Mouse (Mus musculus) lung, embryonic 15.5 days (tissue): Measurements from ENCODE around the gene Slc22a4. TPM values are rescaled to one million over a fixed set of nuclear protein-coding genes. Genes with fewer than 3 reads are reported as not detected.
"Not testable (repeated sequence)": the region's sequence is repeated elsewhere in the genome, so short reads cannot be mapped to it uniquely, and the experiment has no call there.

Source experiments
- ATAC-seq: fragments of 200-750 bp; cut with Nextera tagmentation; 2 replicates; pipeline ENCODE4 v1.8.0; 2017; ENCODE audit warnings: moderate number of reproducible peaks, borderline replicate concordance; ENCODE audit not compliant: low FRiP score, low TSS enrichment; ENCODE audit errors: extremely low read depth
- H3K27ac ChIP-seq: fragments of 300-500 bp; sonication (generic); 2 replicates; pipeline ENCODE4 v1.5.1; 2015; ENCODE audit warnings: moderate library complexity, mild to moderate bottlenecking, inconsistent platforms
- H3K27me3 ChIP-seq: fragments of 300-500 bp; sonication (generic); 2 replicates; pipeline ENCODE4 v1.6.1; 2015; ENCODE audit warnings: inconsistent platforms
- H3K36me3 ChIP-seq: fragments of 300-500 bp; sonication (generic); 2 replicates; pipeline ENCODE4 v1.6.1; 2015; ENCODE audit warnings: inconsistent platforms
- H3K4me1 ChIP-seq: fragments of 300-500 bp; sonication (generic); 2 replicates; pipeline ENCODE4 v1.6.1; 2015; ENCODE audit warnings: inconsistent platforms
- H3K4me2 ChIP-seq: fragments of 300-500 bp; sonication (generic); 2 replicates; pipeline ENCODE4 v1.6.1; 2015; ENCODE audit warnings: inconsistent platforms, mild to moderate bottlenecking, moderate library complexity
- H3K4me3 ChIP-seq: fragments of 300-500 bp; sonication (generic); 2 replicates; pipeline ENCODE4 v1.5.1; 2015; ENCODE audit warnings: mild to moderate bottlenecking, inconsistent platforms
- H3K9ac ChIP-seq: fragments of 300-500 bp; sonication (generic); 2 replicates; pipeline ENCODE4 v1.6.1; 2015; ENCODE audit warnings: inconsistent platforms
- H3K9me3 ChIP-seq: fragments of 300-500 bp; sonication (generic); 2 replicates; pipeline ENCODE4 v1.6.1; 2016; ENCODE audit warnings: inconsistent platforms
- WGBS: fragments of 180-500 bp; shearing (Covaris S2); methylation state at CpG from one replicate; pipeline ENCODE4 v1.1.7; 2015; 5-methylcytosine and 5-hydroxymethylcytosine counted together
- polyA plus RNA-seq: library from polyadenylated mRNA; unstranded; fragments of >200 nt; fragmentation: Nextera tagmentation; extraction: Ambion mirVana; gene quantifications from 2 replicates; pipeline ENCODE4 v1.2.1, GENCODE M21; 2015

The Slc22a4 gene
- polyA plus RNA-seq, 1 experiment from 2014 or later = 0.51 TPM

GRCm38 (mm10) chr11:54002761-54003717, 24.9 kb downstream of the Slc22a4 start:
- not testable (repeated sequence) for H3K27me3 ChIP-seq, H3K9ac ChIP-seq, H3K36me3 ChIP-seq, H3K4me3 ChIP-seq, H3K9me3 ChIP-seq, H3K4me1 ChIP-seq, H3K4me2 ChIP-seq, H3K27ac ChIP-seq
- WGBS = 32% methylated on average over 12 of the region's 12 CpGs
- 0 out of 2 replicates have a peak, but pooled peaks have one; percentile 44 for ATAC-seq

- no peak overlapping the region for H3K4me2 ChIP-seq
- WGBS = 3% methylated on average over 5 of the region's 5 CpGs
- H3K27ac ChIP-seq = no peak overlapping the region
- H3K4me3 ChIP-seq = no peak overlapping the region
- no peak overlapping the region for H3K9ac ChIP-seq
- no peak for ATAC-seq
- no peaks in the 10 kb centered on the region for H3K36me3 ChIP-seq
- H3K4me1 ChIP-seq = no peaks in the 10 kb centered on the region
- H3K9me3 ChIP-seq = no peaks in the 10 kb centered on the region
- H3K27me3 ChIP-seq = no peaks in the 10 kb centered on the region
Observed at GRCm38 (mm10) chr11:54002147-54002760, 25.6 kb downstream of the Slc22a4 start.

DNA sequence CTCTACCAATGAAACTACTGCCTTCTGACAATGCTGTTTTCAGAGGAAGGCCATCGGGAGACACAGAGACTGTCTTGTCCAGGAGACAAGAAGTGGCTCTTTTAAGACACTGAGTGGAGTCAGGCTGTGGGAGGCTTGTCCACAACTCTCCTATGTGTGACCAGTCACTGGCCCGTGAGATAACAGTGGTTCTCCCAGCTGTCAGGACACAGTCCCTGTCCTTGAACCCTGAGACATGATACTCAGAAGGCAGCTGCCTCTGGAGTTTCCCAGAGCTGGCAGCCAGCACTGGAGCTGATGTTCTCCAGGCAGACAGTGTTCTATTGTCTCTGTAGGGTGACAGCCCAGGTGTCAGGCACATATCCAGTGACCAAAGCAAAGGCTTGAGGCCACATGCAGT, 30.2 kb downstream of the Slc22a4 start:
- H3K36me3 ChIP-seq = no peaks in the 10 kb centered on the region
- H3K4me1 ChIP-seq = no peaks in the 10 kb centered on the region
- H3K27ac ChIP-seq = no peak overlapping the region
- 60% methylated on average over 2 of the region's 2 CpGs for WGBS
- no peak overlapping the region for H3K9ac ChIP-seq
- no peaks in the 10 kb centered on the region for H3K9me3 ChIP-seq
- H3K4me3 ChIP-seq = no peak overlapping the region
- no peak for ATAC-seq
- no peak overlapping the region for H3K4me2 ChIP-seq
- H3K27me3 ChIP-seq = no peaks in the 10 kb centered on the region

GRCm38 (mm10) chr11:53992264-53992663, 35.6 kb downstream of the Slc22a4 start:
- Histone ChIP-seq H3K27me3 (no peaks in the 10 kb centered on the region), H3K36me3 (no peaks in the 10 kb centered on the region), H3K27ac (no peak overlapping the region), H3K4me3 (no peak overlapping the region), H3K4me1 (no peaks in the 10 kb centered on the region), H3K4me2 (no peak overlapping the region), H3K9ac (no peak overlapping the region), H3K9me3 (no peaks in the 10 kb centered on the region)
- peak; percentile 42; the same call in 1 of the 2 replicates for ATAC-seq
- WGBS = 29% methylated on average over 4 of the region's 4 CpGs

DNA sequence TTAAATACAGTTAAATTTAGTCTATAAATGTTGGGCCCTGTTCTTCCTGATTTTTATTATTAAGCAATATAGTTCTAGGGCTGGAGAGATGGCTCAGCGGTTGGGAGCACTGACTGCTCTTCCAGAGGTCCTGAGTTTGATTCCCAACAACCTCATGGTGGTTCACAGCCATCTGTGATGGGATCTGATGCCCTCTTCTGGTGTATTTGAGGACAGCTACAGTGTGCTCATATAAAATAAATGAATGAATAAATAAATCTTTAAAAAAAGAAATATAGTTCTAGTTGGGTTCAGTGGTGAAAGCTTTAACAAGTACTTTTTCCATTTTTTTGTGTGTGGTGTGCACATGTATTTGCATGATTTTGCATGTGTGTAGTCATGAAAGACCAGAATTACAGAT, 38.7 kb downstream of the Slc22a4 start:
- no peak for ATAC-seq
- H3K27me3 ChIP-seq = no peaks in the 10 kb centered on the region
- no peaks in the 10 kb centered on the region for H3K9me3 ChIP-seq
- no peak overlapping the region for H3K27ac ChIP-seq
- H3K9ac ChIP-seq = no peak overlapping the region
- no peaks in the 10 kb centered on the region for H3K4me1 ChIP-seq
- no peak overlapping the region for H3K4me3 ChIP-seq
- 56% methylated on average over 1 of the region's 1 CpGs for WGBS
- no peaks in the 10 kb centered on the region for H3K36me3 ChIP-seq
- H3K4me2 ChIP-seq = no peak overlapping the region

DNA sequence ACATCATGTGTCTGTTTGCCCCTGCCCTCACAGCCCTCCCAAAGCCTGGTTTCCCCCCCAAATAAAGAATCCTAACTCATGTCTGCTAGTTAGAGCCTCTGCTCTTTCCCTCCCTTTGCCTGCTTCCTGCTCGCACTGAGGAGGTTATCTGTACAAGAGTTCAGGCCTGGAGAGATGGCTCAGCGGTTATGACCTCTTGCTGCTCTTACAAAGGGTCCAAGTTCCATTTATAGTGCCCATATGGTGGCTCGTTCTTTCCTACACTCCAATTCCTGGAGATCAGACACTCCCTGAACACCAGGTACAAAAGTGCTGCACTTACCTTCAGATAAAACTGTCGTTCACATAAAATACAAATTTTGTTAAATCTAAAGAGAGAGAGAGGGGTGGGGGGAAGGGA, 39.8 kb downstream of the Slc22a4 start:
- no peak for ATAC-seq
- WGBS = 63% methylated on average over 4 of the region's 4 CpGs
- no peaks in the 10 kb centered on the region for H3K4me1 ChIP-seq
- no peak overlapping the region for H3K27ac ChIP-seq
- no peaks in the 10 kb centered on the region for H3K36me3 ChIP-seq
- no peak overlapping the region for H3K9ac ChIP-seq
- no peak overlapping the region for H3K4me3 ChIP-seq
- H3K9me3 ChIP-seq = no peaks in the 10 kb centered on the region
- no peaks in the 10 kb centered on the region for H3K27me3 ChIP-seq
- no peak overlapping the region for H3K4me2 ChIP-seq

DNA sequence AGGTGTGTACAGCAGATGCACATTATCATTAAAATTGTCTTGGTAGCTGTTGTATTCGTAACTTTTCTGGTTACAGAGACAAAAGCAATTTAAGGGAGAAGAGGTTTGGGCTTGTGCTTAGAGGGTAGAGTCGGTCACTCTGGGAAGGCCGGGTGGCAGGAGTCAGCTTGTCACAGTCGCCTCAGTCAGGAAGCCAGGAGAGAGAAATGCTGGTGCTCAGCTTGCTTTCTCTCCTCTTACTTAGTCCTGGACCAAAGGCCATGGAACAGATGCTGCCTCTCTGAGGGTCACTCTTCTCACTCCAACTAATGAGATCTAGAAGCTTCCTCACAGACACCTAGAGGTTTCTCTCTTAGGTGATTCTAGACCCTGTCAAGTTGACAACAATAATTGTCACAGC, 46.5 kb downstream of the Slc22a4 start:
- H3K4me1 ChIP-seq = peaks cover 11% of the 10 kb centered on the region; the same call in 1 of the 2 replicates
- H3K9ac ChIP-seq = no peak overlapping the region
- H3K27me3 ChIP-seq = no peaks in the 10 kb centered on the region
- no peak overlapping the region for H3K4me3 ChIP-seq
- H3K27ac ChIP-seq = no peak overlapping the region
- ATAC-seq = no peak
- H3K36me3 ChIP-seq = no peaks in the 10 kb centered on the region
- WGBS = 78% methylated on average over 4 of the region's 4 CpGs
- no peak overlapping the region for H3K4me2 ChIP-seq
- H3K9me3 ChIP-seq = no peaks in the 10 kb centered on the region

- no peaks in the 10 kb centered on the region for H3K36me3 ChIP-seq
- peaks cover 11% of the 10 kb centered on the region; the same call in 1 of the 2 replicates for H3K4me1 ChIP-seq
- H3K27ac ChIP-seq = peak within 1 kb of the TSS; percentile 34
- H3K9me3 ChIP-seq = no peaks in the 10 kb centered on the region
- peak; percentile 97 for ATAC-seq
- peak within 1 kb of the TSS; percentile 55 for H3K4me3 ChIP-seq
- 2% methylated on average over 73 of the region's 73 CpGs for WGBS
- peak within 1 kb of the TSS; percentile 51 for H3K9ac ChIP-seq
- H3K27me3 ChIP-seq = no peaks in the 10 kb centered on the region
- H3K4me2 ChIP-seq = peak within 1 kb of the TSS; percentile 91
Observed at GRCm38 (mm10) chr11:53979788-53980621, 47.9 kb downstream of the Slc22a4 start, which contains the start of gene Slc22a21. Gene Slc22a21, minus strand, starts transcription at chr11:53980332.

DNA sequence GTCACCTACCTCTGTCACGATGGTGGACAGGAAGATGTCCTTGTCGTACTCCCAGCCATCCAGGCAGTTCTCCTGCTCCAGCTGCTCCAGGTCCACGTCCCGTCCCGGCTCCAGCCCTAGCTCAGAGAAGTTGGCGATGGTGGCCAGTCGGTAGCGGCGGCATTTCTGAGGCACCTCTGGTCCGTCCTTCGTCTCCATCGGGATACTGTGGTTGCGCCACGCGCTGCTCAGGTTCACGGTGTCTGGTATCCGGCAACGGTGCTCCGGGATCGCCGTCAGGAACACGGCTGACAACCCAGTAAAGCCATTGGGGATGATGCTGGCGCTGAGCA, 48.5 kb downstream of the Slc22a4 start:
- H3K27me3 ChIP-seq, H3K9me3 ChIP-seq, H3K27ac ChIP-seq, H3K36me3 ChIP-seq: not testable (repeated sequence)
- H3K4me2 ChIP-seq = peak overlapping the region; percentile 91
- peaks cover 11% of the 10 kb centered on the region; the same call in 1 of the 2 replicates for H3K4me1 ChIP-seq
- 1% methylated on average over 23 of the region's 23 CpGs for WGBS
- ATAC-seq = peak; percentile 17; the same call in 1 of the 2 replicates
- peak overlapping the region; percentile 51 for H3K9ac ChIP-seq
- H3K4me3 ChIP-seq = peak overlapping the region; percentile 55

GRCm38 (mm10) chr11:53977672-53978071, 50.2 kb downstream of the Slc22a4 start:
- 79% methylated on average over 3 of the region's 3 CpGs for WGBS

GRCm38 (mm10) chr11:53975559-53975958, 52.3 kb downstream of the Slc22a4 start:
- no peaks in the 10 kb centered on the region for H3K36me3 ChIP-seq
- H3K27ac ChIP-seq = no peak overlapping the region
- H3K9ac ChIP-seq = no peak overlapping the region
- no peaks in the 10 kb centered on the region for H3K9me3 ChIP-seq
- no peak for ATAC-seq
- H3K4me1 ChIP-seq = peaks cover 9% of the 10 kb centered on the region; the same call in 1 of the 2 replicates
- no peaks in the 10 kb centered on the region for H3K27me3 ChIP-seq
- H3K4me3 ChIP-seq = no peak overlapping the region
- no peak overlapping the region for H3K4me2 ChIP-seq

More at GRCm38 (mm10) chr11:53977672-53978071, 50.2 kb downstream of the Slc22a4 start:
- no peak overlapping the region for H3K9ac ChIP-seq
- no peak overlapping the region for H3K4me2 ChIP-seq
- H3K9me3 ChIP-seq = no peaks in the 10 kb centered on the region
- H3K27me3 ChIP-seq = no peaks in the 10 kb centered on the region
- peaks cover 11% of the 10 kb centered on the region; the same call in 1 of the 2 replicates for H3K4me1 ChIP-seq
- no peaks in the 10 kb centered on the region for H3K36me3 ChIP-seq
- no peak for ATAC-seq
- no peak overlapping the region for H3K4me3 ChIP-seq
- H3K27ac ChIP-seq = no peak overlapping the region
